Comparison of ENCODE assay signal across 8 mouse cellular contexts in the genomic region with DNA sequence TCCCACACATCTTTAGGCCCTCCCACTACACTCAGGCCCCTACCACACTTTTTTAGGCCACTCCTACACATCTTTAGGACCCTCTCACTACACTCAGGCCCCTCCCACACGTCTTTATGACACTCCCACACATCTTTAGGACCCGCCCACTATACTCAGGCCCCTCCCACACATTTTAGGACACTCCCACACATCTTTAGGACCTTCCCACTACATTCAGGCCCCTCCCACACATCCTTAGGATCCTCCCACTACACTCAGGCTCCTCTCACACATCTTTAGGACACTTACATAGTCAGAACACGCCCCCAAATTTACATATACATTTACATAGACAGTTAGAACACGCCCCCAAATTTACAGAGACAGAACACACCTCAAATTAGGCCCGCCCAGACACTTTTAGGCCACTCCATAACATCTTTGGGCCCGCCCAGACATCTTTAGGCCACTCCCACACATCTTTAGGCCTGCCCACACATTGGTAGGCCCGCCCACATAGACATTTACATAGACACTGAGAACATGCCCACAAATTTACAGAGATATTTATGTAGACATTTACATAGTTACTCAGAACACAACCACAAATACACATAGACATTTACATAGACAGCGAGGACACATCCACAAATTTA.
DNase-seq lines count a peak whose midpoint lies in the region; ATAC-seq and TF ChIP-seq lines count a peak whose summit lies in the region.

No protein-coding gene starts in this region.

- H3K4me2 ChIP-seq in lung, embryonic 14.5 days = peak overlapping the region; percentile 67
- H3K4me2 ChIP-seq in forebrain, postnatal 0 days (ENCODE audit: low read depth) = peak overlapping the region; percentile 65
- H3K4me2 ChIP-seq in midbrain, embryonic 13.5 days (replicated peaks) = peak overlapping the region; percentile 55

- H3K9me3 ChIP-seq in lung, embryonic 14.5 days (ENCODE audit: low read depth, low read length) = no peaks in the 10 kb centered on the region
- no peaks in the 10 kb centered on the region for H3K9me3 ChIP-seq in forebrain, postnatal 0 days (ENCODE audit: low read length)
- H3K9me3 ChIP-seq in midbrain, embryonic 13.5 days = no peaks in the 10 kb centered on the region

- H3K27ac ChIP-seq in lung, embryonic 14.5 days (ENCODE audit: low read depth) = peak overlapping the region; percentile 97; the same call in 1 of the 2 replicates
- H3K27ac ChIP-seq in brown adipose tissue, adult 24 weeks (replicated peaks; ENCODE audit: low read depth, low read length) = no peak overlapping the region
- H3K27ac ChIP-seq in forebrain, postnatal 0 days (ENCODE audit: low read depth, low read length) = no peak overlapping the region; the same call in 1 of the 2 replicates
- H3K27ac ChIP-seq in midbrain, embryonic 13.5 days = no peak overlapping the region; the same call in 1 of the 2 replicates

- intact Hi-C loops in left cerebral cortex, postnatal 10 days (cut with DNase I) = no loop called here

- no peak overlapping the region for H3K9ac ChIP-seq in lung, embryonic 14.5 days
- no peak overlapping the region for H3K9ac ChIP-seq in forebrain, postnatal 0 days
- H3K9ac ChIP-seq in midbrain, embryonic 13.5 days (replicated peaks) = no peak overlapping the region

- H3K27me3 ChIP-seq in lung, embryonic 14.5 days (ENCODE audit: insufficient read depth, low read length) = no peaks in the 10 kb centered on the region
- no peaks in the 10 kb centered on the region for H3K27me3 ChIP-seq in forebrain, postnatal 0 days (ENCODE audit: insufficient read depth, low read length)
- no peaks in the 10 kb centered on the region for H3K27me3 ChIP-seq in midbrain, embryonic 13.5 days

- 80% methylated on average over 8 of the region's 8 CpGs for WGBS in lung, embryonic 14.5 days
- 77% methylated on average over 8 of the region's 8 CpGs for WGBS in forebrain, postnatal 0 days
- WGBS in midbrain, embryonic 13.5 days = 81% methylated on average over 8 of the region's 8 CpGs

- DNase-seq in lung, embryonic 14.5 days = peak; percentile 20
- no peak for DNase-seq in lung, postnatal 4 days
- peak; percentile 7 for DNase-seq in forebrain, postnatal 0 days
- peak; percentile 27 to 33 for DNase-seq in left cerebral cortex, postnatal 10 days (ENCODE audit: extremely low spot score in 1 of 2, low spot score in 2 of 2)
- DNase-seq in urinary bladder, postnatal 14 days (ENCODE audit: low spot score) = no peak
- DNase-seq in ovary, postnatal 10 days (ENCODE audit: low spot score) = no peak

- no peaks in the 10 kb centered on the region for H3K4me1 ChIP-seq in lung, embryonic 14.5 days (ENCODE audit: insufficient read depth)
- H3K4me1 ChIP-seq in brown adipose tissue, adult 24 weeks (ENCODE audit: control insufficient read depth, insufficient read depth, insufficient read length, low read length) = no peaks in the 10 kb centered on the region
- H3K4me1 ChIP-seq in forebrain, postnatal 0 days (ENCODE audit: insufficient read depth) = peaks cover 5% of the 10 kb centered on the region
- H3K4me1 ChIP-seq in midbrain, embryonic 13.5 days (replicated peaks) = peaks cover 7% of the 10 kb centered on the region

- no peak for TF ChIP-seq CTCF in lung, embryonic 14.5 days (IDR thresholded peaks at IDR 0.05; ENCODE audit: low read depth)
- no peak for TF ChIP-seq CTCF in forebrain, postnatal 0 days (IDR thresholded peaks at IDR 0.05; ENCODE audit: low read depth)

- H3K4me3 ChIP-seq in lung, embryonic 14.5 days (ENCODE audit: low read depth, low read length) = peak overlapping the region; percentile 64
- peak overlapping the region; percentile 73 for H3K4me3 ChIP-seq in brown adipose tissue, adult 24 weeks (ENCODE audit: insufficient read depth, low read depth, low read length)
- peak overlapping the region; percentile 72 for H3K4me3 ChIP-seq in forebrain, postnatal 0 days (ENCODE audit: low read depth, low read length)
- H3K4me3 ChIP-seq in midbrain, embryonic 13.5 days (replicated peaks) = peak overlapping the region; percentile 66

- no peaks in the 10 kb centered on the region for H3K36me3 ChIP-seq in lung, embryonic 14.5 days (ENCODE audit: insufficient read depth)
- no peaks in the 10 kb centered on the region for H3K36me3 ChIP-seq in forebrain, postnatal 0 days (ENCODE audit: insufficient read depth)
- no peaks in the 10 kb centered on the region for H3K36me3 ChIP-seq in midbrain, embryonic 13.5 days

- no peak for ATAC-seq in lung, embryonic 14.5 days (ENCODE audit: insufficient read depth)
- no peak for ATAC-seq in forebrain, postnatal 0 days
- no peak for ATAC-seq in midbrain, embryonic 13.5 days

Comparison
In these comparisons a context has a peak if more than half of its experiments do, and no peak if none do; other contexts are left out.
1. DNase-seq: peak in lung, embryonic 14.5 days (single experiment), forebrain, postnatal 0 days (single experiment) and left cerebral cortex, postnatal 10 days (2 of 2); none in lung, postnatal 4 days (0 of 2), urinary bladder, postnatal 14 days (single experiment) and ovary, postnatal 10 days (single experiment).
2. Peak in every context shown above with its lines, with median percentiles within 50 percentile points of each other: H3K4me2 ChIP-seq and H3K4me3 ChIP-seq.